Mouse (Mus musculus) megakaryocyte, embryonic 14.5 days (primary cell): ENCODE measurements around the gene AL731706.2. TPM values are rescaled to one million over a fixed set of nuclear protein-coding genes. Genes with fewer than 3 reads are reported as not detected.

ENCODE experiments used
- H3K27me3 ChIP-seq: replicated peaks from 2 replicates; pipeline ENCODE3; 2012; ENCODE audit warnings: inconsistent platforms
- H3K36me3 ChIP-seq: replicated peaks from 2 replicates; pipeline ENCODE3; 2012; ENCODE audit warnings: low read length, inconsistent platforms, mixed read lengths
- H3K4me1 ChIP-seq: 2 replicates; pipeline ENCODE4 v1.6.1; 2012; ENCODE audit warnings: inconsistent platforms
- H3K4me3 ChIP-seq: replicated peaks from 2 replicates; pipeline ENCODE3; 2012; ENCODE audit warnings: moderate library complexity, mild to moderate bottlenecking, inconsistent platforms
- H3K9me3 ChIP-seq: 2 replicates; pipeline ENCODE4 v1.6.1; 2012; ENCODE audit warnings: inconsistent platforms
- FLI1 ChIP-seq: IDR thresholded peaks from 2 replicates; pipeline ENCODE4 v1.6.1; 2012; ENCODE audit warnings: low read length, inconsistent platforms, mixed read lengths
- GATA1 ChIP-seq: IDR thresholded peaks from 3 replicates; pipeline ENCODE4 v1.6.1; 2012; ENCODE audit warnings: mixed read lengths, low read length, inconsistent platforms, borderline replicate concordance
- polyA plus RNA-seq: library from polyadenylated mRNA; stranded (reverse); fragments of >175 nt; gene quantifications from 2 replicates; pipeline ENCODE4 v1.2.3, GENCODE M21; 2012; ENCODE audit warnings: low replicate concordance; ENCODE audit not compliant: insufficient read depth

AL731706.2 gene
- polyA plus RNA-seq: 4.8 TPM in 1 of 2 replicates, not detected in the other

DNA sequence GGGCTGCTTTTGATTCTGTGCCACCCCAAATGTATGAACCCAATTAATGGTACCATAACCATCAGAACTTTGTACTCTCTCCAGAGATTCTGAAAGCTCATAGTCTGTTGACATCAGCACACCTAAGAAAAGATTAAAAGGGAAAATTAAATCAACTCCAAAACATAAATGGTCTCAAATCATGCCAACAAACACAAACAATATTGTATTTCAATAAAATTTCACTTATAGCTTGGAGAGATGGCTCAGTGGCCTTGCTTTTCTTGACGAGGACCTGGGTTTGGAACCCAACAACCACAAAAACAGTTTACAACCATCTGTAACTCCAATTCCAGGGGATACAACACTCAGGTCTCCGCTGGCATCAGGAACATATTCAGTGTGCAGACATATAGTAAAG is at the start of gene AL731706.2:
Gene AL731706.2 (minus strand): TSS at position 101 of the 400 bp plus-strand sequence.
- no peaks in the 10 kb centered on the region for H3K9me3 ChIP-seq
- H3K4me3 ChIP-seq: no peak within 1 kb of the TSS
- H3K27me3 ChIP-seq: no peaks in the 10 kb centered on the region
- H3K4me1 ChIP-seq: peaks cover 22% of the 10 kb centered on the region
- no peak for TF ChIP-seq GATA1
- peaks cover 56% of the 10 kb centered on the region for H3K36me3 ChIP-seq

DNA sequence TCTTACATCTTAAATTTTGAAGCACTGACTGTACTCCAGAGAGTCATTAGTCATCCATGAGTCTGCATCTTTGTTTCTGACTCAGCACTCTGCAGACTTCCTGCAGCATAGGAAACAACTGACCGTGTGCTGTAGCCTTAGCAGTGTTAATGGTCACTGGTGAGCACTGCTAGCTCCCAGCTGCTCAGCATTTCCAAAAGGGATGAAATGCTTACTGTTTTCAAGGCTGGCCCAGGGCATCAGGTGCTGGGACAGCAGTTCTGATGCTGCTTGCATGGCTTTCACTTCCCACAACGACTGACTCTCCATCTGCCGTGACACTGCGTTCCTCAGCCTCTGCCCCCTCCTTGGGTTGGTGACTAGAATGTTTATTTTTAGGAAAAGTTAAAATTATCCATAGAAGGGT is 35.5 kb upstream of the AL731706.2 start:
- H3K36me3 ChIP-seq: no peaks in the 10 kb centered on the region
- H3K9me3 ChIP-seq: no peaks in the 10 kb centered on the region
- TF ChIP-seq GATA1 (no peak), FLI1 (no peak)
- no peaks in the 10 kb centered on the region for H3K27me3 ChIP-seq
- H3K4me3 ChIP-seq: peak overlapping the region; percentile 92
- peaks cover 58% of the 10 kb centered on the region for H3K4me1 ChIP-seq

DNA sequence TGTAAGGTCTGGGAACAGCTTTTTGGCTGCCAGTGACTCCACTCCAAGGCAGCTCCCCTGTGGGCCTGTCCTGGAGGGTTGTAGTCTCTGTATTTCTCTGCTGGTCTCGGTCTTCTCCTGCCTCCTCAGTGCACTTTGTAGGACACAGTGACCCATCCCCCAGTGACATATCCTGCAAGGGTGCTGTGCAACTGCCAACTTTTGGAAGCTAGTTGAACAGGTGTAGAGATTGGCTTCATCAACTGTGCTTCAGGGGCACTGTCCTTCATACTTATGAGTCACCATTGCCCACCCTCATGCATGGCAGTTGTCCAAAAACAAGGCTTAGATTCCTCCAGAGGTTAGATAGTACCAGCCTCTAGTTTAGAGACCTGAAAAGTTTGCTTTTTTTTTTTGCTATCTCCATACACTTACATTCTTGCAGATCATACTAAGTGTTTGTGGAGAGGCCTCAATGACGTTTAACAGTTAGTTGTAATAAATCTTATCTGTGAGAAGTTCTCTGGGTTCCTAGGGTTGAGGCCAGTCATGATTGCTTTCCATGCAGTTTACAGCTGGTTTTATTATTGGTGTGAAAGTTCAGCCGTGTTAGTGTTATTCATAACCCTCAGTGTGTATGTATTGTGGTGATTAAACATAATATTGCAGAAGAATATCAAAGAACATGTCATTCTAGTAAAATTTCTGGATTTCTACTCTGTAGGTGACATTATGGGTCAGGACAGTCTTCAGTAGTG is 34.9 kb upstream of the AL731706.2 start:
- H3K4me1 ChIP-seq: peaks cover 62% of the 10 kb centered on the region
- H3K27me3 ChIP-seq: no peaks in the 10 kb centered on the region
- peak overlapping the region; percentile 92 for H3K4me3 ChIP-seq

DNA sequence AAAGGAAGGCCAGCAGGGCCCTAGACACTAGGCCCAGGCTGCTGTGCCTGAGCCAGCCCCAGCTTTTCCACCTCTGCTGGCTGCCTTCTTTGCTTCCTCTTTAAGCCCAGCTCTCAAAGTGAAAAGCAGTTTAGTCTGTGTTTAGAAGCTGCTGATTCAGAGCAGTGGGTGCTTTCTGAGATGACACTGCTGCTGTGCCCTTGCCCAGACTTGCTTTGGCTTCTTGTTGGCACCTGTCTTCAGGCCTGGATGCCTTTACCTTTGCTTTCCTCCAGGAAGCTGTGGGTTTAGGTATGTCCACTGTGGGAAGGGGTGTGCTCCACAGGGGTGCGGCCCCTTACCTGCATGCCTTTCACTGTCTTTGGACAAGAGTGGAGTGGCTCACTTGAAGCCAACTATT is 34.0 kb upstream of the AL731706.2 start:
- peak overlapping the region; percentile 54 for H3K4me3 ChIP-seq
- no peaks in the 10 kb centered on the region for H3K27me3 ChIP-seq
- peaks cover 69% of the 10 kb centered on the region for H3K4me1 ChIP-seq
- TF ChIP-seq FLI1 (no peak), GATA1 (no peak)
- H3K9me3 ChIP-seq: no peaks in the 10 kb centered on the region
- no peaks in the 10 kb centered on the region for H3K36me3 ChIP-seq

More for the DNA sequence above, 34.9 kb upstream of the AL731706.2 start:
- Histone ChIP-seq H3K9me3 (no peaks in the 10 kb centered on the region), H3K36me3 (no peaks in the 10 kb centered on the region)
- no peak for TF ChIP-seq FLI1
- TF ChIP-seq GATA1: no peak

DNA sequence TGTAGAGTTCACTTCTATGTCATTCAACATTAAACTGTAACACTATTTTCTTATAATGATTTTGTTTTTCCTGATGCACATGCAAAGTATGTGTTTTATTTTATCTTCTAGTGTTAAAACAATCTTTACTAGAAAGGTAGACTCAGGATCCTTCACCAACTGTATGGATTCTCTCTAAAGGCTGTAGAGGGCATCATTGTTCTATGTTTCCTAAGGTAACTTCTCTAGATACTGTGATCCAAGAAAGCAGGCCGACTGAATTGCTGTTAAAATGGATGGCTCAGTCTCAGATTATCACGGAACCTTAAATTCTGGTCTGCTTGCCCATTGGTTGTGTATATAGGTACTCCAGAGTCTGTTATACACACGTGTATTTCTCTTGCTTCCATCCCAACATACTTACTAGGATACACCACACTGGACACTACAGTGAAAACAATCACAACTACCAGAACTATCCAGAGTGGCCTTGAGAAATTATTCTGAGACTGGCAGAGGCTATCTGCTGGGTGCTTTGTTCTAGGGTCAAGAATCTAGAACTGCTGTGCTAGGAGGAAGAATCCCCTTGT is 28.9 kb upstream of the AL731706.2 start:
- peaks cover 75% of the 10 kb centered on the region for H3K4me1 ChIP-seq
- H3K27me3 ChIP-seq: no peaks in the 10 kb centered on the region
- H3K36me3 ChIP-seq: peaks cover 3% of the 10 kb centered on the region
- no peaks in the 10 kb centered on the region for H3K9me3 ChIP-seq
- H3K4me3 ChIP-seq: no peak overlapping the region
- TF ChIP-seq FLI1: no peak

DNA sequence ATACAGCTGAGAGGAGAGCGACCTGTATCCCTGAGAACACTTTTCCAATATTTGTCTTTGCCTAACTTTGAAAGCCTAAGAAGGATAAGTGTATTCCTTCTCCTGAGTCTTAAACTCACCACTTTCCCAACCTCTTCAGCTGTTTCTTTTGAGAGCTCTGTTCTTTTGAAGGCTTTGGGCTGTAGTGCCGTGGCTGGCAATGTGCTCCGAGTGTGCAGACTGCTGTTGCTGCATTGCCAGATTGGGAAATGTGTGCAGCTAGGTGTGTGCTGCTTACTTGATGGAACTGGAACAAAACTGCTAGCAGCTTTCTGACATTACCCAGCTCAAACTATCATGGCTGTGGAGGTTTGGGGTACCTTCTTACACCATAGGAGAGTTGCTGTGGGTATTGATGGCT is 27.5 kb upstream of the AL731706.2 start:
- no peaks in the 10 kb centered on the region for H3K27me3 ChIP-seq
- no peaks in the 10 kb centered on the region for H3K9me3 ChIP-seq
- H3K4me3 ChIP-seq: no peak overlapping the region
- peaks cover 67% of the 10 kb centered on the region for H3K4me1 ChIP-seq
- TF ChIP-seq GATA1 (no peak), FLI1 (no peak)
- peaks cover 3% of the 10 kb centered on the region for H3K36me3 ChIP-seq

DNA sequence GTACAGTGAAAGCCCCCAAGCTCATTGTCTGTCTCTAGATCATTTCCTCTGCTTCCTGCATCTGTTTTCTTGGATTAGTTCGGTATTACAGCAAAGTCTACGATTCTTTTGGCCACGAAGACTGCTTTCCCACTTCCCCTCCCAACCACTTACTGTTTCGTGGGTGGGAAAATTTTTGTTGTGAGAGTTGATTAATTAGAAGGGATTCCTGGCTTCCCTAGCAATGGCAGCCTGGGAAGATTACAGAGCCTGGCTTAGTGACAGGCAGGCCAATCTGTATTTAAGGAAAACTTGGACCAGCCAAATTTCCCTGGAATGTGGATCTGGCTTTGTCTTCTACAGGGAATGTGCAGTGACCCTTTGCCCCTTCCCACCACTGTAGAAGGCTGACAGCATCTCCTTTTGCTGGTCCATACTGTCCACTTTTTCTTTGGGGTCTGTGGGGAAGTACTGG is 26.5 kb upstream of the AL731706.2 start:
- H3K4me1 ChIP-seq: peaks cover 65% of the 10 kb centered on the region
- H3K9me3 ChIP-seq: no peaks in the 10 kb centered on the region
- peak overlapping the region; percentile 75 for H3K4me3 ChIP-seq
- no peaks in the 10 kb centered on the region for H3K27me3 ChIP-seq
- TF ChIP-seq GATA1 (no peak), FLI1 (no peak)
- peaks cover 3% of the 10 kb centered on the region for H3K36me3 ChIP-seq

DNA sequence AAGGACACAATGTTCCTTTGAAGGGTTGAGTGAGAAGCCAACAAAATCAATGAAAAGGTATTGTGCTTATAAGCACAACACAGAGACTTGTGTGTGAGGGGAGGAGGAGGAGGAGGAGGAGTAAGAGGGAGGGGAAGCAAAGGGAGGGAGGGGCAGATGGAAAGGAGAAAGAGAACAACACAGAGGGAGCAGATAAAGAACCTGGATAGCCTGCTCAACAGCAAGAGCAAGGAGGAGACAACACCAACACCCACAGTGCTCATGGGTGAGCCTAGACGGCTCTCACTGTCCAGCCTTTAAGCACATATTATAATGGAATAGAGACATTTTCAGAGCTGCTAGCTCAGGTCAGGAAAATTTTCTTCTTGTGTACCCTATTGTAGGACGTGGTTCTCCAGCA is 23.8 kb upstream of the AL731706.2 start:
- TF ChIP-seq FLI1 (no peak), GATA1 (no peak)
- Histone ChIP-seq H3K4me3 (no peak overlapping the region), H3K36me3 (peaks cover 16% of the 10 kb centered on the region), H3K9me3 (peaks cover 3% of the 10 kb centered on the region; the same call in 1 of the 2 replicates), H3K27me3 (no peaks in the 10 kb centered on the region), H3K4me1 (peaks cover 43% of the 10 kb centered on the region)

DNA sequence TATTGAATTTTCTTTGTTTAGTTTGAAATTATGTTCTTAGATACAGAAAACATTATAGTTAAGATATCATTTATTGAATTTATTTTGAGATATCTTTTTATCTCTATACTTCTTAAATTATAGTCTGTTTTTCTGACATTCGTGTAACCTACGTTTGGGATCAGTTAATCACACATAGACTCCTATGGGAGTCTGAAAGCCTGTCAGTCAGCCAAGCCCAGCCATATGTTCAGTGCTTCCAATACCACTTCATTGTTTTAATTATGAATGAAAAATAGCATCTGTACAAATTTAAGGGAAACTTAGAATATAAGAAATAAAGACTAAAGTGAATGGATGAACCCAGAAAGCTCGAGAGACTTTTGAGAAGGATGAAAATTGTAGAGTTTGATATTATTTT is 23.1 kb upstream of the AL731706.2 start:
- H3K27me3 ChIP-seq: no peaks in the 10 kb centered on the region
- TF ChIP-seq GATA1: no peak
- TF ChIP-seq FLI1: no peak
- H3K4me1 ChIP-seq: peaks cover 46% of the 10 kb centered on the region
- H3K9me3 ChIP-seq: peaks cover 3% of the 10 kb centered on the region; the same call in 1 of the 2 replicates
- H3K36me3 ChIP-seq: peaks cover 16% of the 10 kb centered on the region
- H3K4me3 ChIP-seq: no peak overlapping the region

DNA sequence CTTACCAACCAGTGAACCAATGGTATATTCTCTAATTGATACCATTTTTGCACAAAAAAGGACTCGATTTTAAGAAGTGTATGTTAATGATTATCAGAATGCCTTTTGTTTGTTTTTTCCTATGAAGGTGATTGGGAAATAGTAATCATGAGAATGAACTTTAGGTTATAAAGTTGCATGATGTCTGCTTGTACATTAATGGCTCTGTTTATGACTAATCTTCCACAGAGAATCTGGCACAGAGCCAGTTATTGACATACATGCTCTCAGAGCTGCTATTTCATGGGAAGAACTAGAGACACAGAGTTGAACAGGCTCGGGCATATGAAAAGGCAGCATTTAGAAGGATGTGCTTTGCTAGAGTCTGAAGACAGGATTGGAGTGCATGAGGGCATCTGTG is 10.7 kb upstream of the AL731706.2 start:
- H3K36me3 ChIP-seq: no peaks in the 10 kb centered on the region
- H3K27me3 ChIP-seq: no peaks in the 10 kb centered on the region
- H3K9me3 ChIP-seq: no peaks in the 10 kb centered on the region
- peaks cover 37% of the 10 kb centered on the region for H3K4me1 ChIP-seq
- TF ChIP-seq FLI1: no peak
- TF ChIP-seq GATA1: no peak
- H3K4me3 ChIP-seq: no peak overlapping the region
